Mouse (Mus musculus) cerebellum, adult 9-10 months (tissue): Measurements from ENCODE around the gene Zbtb40.

ENCODE experiments used
- DNase-seq: peaks from one replicate; pipeline ENCODE4 v3.0.0; 2022

Zbtb40 gene

DNA sequence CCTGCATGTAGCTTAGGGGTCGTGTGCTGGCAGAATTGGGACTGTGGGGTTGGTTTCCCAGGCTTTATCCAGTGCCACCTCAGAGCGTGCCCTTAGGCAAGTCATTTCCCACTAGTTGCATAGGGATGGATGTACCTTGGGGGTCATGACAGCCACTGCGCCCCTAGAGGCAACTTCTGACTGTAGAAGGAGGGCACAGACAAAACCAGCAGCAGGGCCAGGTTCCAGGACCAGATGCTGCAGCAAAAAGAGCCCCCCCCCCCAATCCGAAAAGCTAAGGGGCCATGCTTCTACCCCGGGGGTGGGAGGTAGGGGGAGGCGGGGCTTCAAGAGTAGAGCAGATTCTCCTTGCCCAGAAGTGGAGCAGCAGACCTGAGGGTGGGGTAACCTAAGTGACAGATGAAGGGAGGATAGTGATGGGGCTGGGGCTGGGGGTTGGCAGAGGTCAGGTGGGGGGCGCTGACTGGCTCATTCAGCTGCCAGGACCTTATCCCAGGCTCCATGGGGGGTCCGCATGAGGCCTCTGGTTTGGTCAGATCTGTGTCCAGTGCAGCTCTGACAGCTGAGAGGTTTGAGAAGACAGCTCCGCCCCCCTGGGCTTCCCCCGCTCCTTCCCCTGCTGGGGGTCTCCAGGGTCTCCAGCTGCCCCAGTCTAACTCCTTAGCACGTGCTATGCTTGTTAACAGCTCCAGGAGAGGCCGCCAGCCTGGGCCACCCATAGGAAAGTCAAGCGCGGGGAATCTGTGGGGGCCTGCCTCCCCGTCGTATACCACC is 78.9 kb downstream of the Zbtb40 start:
- no peak for DNase-seq

DNA sequence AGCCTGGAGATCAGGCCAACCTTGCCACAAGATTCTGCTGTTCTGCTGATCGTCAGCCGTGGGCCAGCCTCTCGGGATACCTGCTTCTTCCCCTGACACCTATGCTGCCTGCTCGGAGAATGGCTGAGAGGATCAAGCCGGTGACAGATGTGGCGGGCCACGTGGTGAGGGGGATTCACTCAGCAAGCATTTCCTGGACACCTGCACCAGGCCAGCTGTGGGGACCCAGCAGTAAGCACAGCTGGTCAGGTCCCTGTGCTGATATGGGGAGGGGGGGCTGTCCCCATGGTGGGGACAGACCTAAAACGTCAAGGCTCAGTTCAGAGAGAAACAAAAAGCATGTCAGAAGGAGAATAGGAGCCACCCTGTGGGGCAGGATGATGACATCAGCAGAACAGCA is 79.5 kb downstream of the Zbtb40 start:
- no peak for DNase-seq

DNA sequence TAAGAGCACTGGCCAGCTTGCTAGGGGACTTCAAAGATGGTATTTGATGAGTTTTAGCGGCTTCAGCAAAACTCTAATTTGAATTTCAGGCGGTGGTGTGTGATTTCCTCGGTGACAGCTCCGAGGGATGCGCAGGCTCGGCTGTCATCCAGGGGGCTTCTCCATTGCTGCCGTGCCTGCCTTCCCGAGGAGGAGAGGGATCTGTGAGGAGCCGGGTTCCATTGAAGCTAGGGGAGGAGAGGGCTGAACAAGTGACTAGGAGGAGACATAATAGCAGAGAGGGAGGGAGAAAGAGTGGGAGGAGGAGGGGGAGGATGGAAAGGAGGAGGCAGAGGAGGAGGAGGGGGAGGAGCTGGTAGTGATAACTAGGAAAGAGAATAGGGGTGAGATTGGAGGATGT is 81.1 kb downstream of the Zbtb40 start:
- no peak for DNase-seq

DNA sequence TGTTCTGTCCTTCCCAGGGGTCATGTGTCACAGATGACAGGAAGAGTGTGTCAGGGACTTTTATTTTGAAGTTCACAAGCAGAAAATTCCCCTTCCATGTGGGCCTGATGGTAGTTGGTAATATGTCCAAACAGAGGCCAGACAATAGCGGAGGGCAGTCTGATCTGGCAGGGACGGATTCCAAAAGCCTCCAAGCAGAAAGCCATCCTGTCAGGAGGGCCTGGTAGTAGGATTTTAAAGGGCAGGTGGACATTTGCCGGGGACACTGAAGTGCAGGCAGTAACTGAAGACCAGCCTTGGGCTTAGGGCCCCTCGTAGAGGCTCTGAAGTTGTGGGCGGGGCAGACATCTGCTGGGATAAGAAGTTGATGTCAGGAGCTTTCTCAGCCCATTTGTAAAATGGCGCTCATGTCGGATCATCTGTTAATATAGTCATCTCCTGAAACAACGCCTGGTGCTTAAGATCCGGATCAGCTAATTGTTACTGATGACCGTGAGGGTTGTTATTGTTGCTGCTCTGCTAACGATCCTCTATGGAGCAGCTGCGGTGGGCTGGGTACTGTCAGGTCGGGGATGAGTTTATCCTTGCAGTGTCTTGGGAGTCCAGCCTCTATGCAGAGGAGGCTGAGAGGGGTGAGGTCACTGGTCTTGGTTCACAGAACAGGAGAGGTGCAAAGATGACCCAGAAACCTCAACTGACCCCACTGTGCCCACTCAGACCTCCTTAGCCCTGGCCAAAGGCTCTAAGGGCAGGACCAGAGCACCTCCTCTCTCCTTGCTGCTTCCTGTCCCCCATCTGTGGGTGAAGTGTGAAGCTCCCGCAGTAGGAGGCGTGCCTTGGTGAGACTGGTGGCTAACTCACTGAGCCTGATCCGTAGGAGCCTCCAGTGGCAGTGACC is 81.9 kb downstream of the Zbtb40 start:
- no peak for DNase-seq

DNA sequence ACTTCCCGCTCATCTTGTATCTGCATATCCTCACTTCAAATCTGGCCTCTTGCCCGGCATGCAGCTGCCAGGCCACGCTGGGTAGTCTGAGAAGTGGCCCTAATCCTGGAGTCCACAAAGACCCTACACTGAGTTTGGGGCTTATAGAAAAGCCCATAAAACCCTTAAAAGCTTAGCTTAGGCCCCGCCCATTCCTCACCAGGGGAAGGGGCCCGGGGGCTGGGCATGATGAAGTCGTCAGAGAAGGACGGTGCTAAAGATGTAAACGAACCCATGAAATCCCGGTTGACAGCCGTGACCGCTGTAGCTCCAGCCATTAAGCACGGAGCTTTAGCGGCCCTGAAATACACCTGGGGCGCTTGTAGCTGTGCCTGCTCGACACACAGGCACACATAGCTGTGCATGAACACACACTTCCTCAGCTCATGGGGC is 83.6 kb downstream of the Zbtb40 start:
- no peak for DNase-seq

DNA sequence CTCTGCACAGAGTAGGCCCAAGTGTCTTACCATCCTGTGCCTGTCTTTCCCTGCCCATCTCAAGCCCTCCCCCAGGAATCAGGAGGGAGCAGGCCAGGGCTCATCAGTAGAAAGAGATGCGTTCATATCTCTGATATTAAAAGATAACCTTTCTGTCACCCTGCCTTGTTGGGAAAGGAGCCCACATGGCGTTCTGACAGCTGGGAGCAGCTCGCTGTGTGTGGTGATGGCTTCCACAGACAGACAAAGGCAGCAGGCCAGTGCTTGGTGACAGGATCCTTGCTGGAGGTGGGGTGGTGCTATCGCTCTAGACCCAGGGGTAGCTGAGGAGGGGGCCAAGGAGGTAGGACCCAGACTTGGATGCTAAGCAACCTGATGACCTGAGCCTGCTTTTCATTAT is 86.2 kb downstream of the Zbtb40 start:
- DNase-seq: no peak

DNA sequence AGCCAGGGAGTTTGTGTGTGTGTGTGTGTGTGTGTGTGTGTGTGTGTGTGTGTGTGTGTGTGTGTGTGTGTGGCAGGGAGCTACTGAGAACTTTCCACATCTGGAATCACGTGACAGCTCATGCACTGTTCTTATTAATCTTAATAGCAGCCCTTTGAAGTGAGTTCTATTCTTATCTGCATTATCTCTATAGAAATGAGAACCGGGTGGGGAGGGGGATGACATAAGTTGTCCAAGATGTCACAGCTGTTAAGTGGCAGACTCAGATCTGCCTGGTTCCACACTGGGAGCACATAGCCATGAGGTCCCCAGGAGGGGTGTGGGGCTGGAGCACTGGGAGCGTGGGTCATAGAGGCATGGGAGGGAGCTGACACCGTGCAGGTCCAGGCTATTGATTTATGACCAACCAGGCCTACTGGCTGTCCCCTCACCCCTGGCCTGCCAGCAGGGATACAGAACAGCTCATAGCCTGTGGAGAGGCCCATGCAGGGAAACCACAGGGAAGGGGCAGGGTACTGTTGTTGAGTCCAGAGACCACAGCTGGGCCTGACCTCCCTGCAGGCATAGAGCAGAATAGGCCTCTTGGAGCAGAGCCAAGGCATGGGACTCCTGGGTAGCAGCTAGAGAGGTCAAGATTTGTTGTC is 86.8 kb downstream of the Zbtb40 start:
- no peak for DNase-seq

DNA sequence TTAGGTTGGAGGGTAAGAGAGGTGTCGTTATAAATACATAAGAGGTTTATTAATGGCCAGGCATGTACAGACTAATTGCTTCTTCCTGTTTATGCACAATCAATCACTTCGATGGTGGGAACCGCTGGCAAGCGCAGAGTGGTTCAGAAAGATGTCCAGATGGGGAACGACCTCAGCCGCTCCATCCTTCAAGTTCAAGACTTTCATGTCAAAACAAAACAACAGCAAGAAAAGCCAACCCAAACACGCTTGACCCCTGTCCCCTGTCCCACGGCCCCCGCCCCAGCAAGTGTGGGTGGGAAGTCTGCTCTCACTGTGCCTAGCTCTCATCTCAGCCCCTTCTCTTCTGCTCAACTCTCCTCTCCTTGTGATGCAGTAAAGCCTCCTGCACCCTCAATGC is 88.0 kb downstream of the Zbtb40 start:
- no peak for DNase-seq

DNA sequence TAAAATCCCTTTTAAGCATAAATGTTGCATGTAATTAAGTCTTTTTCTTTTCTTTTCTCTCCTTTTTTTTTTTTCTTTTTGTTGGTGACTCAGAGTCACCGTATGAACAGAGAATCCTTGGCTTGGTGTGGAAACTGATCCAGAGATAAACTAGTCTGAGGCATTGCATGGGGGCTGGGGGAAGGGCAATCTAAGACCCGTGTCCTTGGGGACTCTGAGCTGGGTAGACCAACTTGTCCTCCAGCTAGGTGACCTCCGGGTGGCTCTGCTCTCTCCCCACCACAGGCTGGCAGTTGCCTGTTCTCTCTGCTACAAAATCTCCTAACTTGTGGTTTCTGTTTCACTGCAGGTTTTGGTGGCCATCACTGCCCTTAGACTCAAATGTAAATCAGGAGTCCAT is 88.5 kb downstream of the Zbtb40 start:
- DNase-seq: no peak

DNA sequence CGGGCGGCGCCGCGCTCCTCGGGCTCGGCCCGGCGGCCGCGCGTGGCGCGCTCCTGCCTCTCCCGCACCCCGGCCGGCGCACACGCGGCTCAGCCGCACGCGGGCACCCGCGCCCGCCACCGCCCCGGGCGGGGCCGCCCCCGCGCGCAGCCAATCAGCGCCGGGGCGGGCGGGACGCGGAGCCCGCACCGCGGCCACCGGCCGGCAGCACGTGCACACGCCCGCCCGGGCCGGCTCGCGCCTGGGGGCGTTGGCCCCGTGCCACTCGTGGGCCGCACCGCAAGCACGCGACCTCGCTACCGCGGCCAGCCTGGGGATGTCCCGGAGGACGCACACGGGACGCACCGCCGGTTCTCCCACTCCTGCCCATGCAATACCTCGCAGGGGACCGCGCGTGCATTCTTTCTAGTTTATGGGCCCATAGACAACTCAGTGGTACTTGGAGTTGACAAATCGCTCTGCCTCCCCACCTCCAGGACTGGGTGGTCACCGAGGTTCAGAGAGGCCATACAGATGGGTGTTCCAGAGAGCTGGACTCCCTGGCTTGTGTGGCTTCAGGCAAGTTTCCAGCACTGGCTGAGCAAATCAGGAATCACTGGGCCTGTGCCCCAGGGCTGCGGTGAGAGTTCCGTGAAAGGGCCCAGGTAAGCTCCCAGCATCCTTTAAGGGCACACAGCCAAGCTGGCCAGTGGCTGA is 91.7 kb downstream of the Zbtb40 start, which contains the start of gene Epha8:
TSS of gene Epha8 (minus strand) at position 66 of the 696 bp plus-strand sequence.
- DNase-seq: peak; percentile 67

DNA sequence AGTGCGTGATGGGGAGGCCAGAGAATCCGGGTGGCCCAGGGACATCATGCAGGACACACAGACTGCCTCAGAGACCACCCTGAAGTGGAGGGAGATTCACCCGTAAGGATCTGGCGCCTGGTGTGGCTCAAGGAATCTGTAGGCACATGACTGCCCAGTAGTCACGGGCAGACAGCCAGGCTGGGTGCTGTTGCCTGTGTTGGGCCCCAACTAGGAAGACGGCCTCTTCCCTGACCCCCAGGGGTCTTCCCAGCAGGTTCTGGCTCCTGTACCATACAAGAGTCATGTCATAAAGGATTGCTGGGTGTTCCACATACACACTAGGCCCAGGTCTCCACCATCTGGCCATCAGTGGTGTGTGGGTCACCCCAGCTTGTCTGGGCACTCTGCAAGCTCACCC is 94.0 kb downstream of the Zbtb40 start:
- peak; percentile 41 for DNase-seq

DNA sequence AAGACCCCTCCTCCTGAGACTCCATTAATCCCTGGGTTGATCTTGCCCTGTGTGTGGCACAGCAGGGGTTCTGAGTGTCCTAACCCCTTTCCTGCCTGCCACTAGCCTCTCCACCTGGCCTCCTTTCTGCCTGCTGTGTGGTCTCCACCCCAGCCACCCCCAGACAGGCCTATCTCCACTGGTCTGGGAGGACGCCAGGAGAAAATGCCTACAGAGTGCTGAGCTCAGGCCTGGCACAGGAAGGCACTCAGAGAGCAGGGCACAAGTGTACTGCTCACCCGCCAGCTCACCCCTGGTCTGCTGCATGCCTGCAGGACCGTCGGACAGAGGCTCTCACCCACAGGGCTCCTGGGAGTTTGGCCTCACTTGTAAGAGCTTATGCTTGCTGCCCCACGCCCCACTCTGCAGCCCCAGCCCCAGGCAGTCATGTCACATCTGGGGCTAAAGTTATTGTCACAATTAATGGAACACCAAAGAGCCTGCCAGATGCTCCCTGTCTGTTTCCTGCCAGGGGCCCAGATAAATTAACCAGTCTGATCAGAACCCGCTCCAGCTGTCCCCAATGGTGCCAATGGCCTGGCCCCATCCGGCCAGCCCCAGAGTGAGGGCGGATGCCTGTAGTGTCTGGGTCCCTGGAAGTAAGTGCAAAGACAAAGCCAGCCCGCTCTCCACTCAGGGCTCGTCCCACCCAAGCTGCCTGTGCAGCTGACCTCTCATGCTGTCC is 99.2 kb downstream of the Zbtb40 start:
- DNase-seq: peak; percentile 80

DNA sequence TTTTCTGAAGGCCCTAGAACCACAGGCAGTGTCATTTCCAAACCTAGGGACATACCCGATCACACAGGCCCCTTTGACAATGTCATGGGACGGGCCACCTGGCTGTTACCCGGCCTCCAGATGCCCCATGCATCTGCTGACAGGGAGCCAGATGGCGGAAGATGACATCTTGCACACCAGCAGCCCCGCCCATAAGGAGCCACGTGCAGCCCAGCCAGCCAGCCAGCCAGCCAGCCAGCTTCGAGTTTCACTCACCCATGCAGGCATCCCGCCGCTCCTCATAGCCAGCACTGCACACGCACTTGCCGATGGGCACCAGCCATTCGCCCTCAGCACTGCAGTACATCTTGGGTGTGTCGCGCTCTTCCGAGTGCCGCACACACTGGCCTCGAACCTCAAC is 103.2 kb downstream of the Zbtb40 start:
- DNase-seq: no peak

DNA sequence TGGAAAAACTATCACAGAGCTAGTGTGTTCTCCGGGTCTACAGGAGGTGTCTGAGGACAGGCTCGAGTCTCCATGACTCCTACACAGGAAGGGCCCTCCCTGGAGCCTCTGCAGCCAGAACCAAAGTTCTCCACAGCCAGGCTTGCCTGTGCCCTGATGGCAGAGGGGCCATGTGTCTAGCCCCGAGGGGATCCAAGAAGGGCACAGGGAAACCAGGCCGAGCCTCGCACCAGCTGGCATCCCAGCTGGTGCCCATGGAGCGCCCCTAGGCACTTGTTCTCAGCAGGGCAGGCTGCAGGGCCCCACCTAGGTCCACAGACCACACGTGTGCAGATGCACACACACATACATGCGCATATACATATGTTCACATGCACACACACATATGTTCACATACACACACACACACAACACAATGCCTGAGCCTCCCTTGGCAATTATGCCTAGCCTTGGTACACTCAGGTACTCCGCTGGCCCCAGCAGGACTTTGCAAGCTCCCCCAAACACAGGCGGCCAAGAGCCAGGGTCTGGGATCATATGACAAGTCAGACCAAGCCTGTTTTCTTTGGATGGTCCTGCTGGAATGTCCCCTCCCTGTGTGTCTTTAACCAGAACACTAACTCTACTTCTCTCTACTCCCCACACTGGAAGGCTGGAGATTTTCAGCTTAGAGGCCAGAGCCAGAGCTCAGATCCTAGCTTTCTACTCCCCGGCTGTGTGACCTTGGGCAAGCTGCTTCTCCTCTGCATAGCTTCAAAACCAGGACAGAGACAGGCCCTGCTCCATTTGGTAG is 103.8 kb downstream of the Zbtb40 start:
- peak; percentile 50 for DNase-seq

DNA sequence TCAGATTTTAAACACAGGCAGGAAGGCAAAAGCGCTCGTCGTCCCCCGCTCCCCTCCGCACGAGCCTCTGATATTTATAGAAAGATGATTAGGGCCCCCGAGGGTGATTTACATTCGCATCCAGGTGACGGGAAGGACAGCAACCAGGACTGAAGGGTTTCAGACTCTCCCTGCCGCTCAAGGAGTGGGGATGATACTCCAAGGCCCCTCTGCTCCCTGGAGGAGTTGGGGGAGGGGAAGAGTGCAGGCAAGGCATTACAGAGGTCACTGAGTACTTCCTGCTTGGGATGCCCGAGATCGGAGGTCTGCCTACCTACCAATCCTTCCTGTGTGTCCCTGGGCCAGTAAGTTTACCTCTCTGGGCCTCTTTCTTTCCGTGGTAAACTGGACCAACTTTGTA is 105.4 kb downstream of the Zbtb40 start:
- no peak for DNase-seq

DNA sequence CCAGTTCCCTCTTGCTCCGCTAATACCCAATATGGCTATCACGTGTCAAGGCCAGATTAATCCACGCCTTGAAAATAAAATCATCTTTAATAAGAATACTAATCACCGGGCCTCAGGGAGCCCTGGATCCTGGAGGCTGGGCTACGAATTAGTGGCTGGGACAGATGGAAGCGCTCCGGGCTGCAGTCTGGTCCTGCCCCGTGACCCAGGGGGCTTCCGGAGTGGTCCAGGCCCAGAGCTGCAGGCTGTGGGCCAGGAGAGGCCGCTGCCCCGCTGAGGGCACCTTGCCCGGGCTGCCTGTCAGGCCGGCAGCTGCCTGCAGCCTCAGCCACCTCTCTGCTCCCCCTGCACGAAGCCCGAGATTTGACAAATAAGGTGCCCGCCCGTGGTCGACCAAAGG is 105.8 kb downstream of the Zbtb40 start:
- DNase-seq: peak; percentile 79

DNA sequence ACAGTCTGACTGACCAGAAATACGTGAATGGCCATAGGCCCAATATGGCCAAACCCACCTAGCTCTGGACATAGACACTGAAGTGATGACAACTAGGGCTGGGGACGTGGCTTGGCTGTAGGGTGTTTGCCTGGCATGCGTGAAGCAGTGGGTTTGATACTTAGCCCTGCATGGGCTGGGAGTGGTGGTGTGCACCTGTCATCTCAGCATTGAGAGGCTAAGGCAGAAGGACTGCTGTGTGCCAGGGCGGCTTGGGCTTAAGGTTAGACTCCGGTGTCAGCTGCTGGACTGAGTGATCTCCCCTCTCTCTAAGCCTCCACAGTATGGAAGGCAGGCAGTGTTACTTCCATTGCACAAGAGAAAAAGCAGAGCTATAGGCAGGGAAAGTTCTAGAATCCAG is 110.7 kb downstream of the Zbtb40 start:
- DNase-seq: no peak

DNA sequence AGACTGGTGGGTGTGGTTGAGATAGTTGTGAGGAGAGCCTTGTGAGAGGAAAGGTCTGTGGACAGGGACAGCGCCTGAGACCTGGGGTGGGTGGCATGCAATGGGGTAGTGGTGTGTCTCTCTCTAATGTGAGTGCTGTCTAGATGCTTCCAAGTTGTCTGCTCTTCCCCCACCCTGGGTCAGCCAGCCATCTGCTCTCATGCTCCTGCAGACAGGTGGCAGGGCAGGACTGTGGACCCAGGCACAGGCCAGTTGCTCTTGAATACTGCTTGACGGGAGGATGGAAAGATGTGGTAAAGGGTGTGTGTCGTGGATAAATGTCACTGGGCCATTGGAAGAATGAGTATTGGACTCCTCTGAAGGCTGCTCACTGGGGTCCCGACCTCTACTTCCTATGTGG is 111.3 kb downstream of the Zbtb40 start:
- peak; percentile 75 for DNase-seq

DNA sequence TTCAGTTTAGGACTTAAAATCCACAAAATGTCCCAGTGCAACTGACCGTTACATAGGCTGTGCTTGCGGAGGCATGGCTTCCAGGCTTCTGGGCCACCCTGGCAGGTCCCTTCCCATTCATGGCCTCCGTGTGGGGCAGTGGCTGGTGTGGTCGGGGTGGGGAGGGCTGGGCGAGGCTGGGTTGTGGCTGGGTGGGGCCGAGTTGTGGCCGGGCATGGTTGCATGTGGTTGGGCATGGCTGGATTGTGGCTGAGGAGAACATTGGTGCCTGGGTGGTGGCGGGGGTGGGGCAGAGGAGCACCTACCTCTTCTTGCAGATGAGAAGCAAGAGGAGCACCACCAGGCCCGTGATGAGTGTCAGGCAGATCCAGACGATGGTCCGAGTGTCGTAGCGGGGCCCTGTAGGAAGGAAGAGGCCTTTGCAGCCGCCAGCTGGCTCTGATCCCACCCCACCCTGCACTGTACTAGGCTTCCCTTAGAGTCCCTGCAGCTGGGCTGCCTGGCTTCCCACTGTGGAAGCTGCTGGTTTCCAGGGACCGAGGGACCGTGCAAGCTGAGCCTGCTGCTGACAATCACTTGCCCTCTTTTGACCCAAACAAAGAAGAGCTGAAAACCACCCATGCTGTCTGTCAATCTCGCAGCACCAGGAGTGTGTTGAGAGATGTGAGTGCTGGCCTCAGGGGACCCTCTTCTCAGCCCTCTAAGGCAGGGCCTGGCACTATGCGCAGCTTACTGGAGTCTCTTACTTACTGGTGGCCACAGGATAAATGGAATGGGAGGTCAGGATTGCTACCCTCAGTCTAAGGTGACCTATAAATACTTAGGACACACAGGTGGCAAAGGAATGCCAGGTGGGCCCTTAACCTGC is 113.6 kb downstream of the Zbtb40 start:
- DNase-seq: no peak

DNA sequence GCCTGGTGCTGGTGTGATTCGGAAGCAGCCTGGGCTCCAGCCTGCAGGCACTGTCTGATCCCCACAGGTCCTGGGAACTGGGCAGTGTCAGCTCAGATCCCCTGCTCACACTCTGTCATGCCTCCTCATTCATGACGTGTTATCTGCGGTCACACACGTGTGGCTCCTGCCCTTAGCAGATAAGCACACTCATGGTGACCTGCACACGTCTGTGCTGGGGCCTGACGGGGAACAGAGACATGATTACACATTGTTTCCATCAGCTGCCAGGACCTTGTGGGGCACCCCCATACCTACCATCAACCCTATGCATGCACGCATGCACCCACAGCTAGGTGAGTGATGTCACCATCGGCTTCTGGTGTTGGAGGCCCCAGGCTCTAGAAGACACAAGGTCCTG is 118.1 kb downstream of the Zbtb40 start:
- DNase-seq: no peak
